Mouse (Mus musculus): Measurements from ENCODE around the gene Olfr90. TPM values are rescaled to one million over a fixed set of nuclear protein-coding genes. Genes with fewer than 3 reads are reported as not detected.

Gene Olfr90
- polyA plus RNA-seq, 1 experiment = not detected

DNA sequence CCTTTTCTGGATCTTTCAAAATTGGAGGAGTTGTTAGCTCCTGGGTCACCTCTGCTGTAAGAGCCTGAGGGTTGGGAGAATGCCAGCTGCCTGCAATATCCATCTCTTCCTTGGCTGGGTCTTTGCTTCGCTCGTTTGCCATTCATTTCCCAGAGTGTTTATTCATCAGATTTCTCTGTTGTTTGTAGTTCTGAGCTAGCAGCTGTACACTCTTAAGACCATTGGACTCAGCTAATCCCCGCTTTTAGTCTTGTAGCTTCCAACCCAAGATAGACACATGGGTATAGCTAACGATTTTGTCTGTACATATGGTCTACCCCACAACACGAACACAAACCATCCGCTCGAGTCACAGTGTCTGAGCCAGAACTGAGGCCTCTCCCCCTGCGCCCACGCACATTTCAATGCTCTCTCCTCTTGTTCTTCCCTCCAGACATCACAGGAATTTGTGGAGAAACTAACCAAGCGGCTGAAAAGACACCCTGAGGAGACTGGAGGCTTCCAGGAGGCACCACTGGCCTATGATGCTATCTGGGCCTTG lies 26.1 kb downstream of the Olfr90 start:
- no peak for DNase-seq (ENCODE audit: low spot score)

GRCm38 (mm10) chr17:37061435-37061834 lies 26.9 kb downstream of the Olfr90 start:
- DNase-seq (ENCODE audit: low spot score) = no peak

DNA sequence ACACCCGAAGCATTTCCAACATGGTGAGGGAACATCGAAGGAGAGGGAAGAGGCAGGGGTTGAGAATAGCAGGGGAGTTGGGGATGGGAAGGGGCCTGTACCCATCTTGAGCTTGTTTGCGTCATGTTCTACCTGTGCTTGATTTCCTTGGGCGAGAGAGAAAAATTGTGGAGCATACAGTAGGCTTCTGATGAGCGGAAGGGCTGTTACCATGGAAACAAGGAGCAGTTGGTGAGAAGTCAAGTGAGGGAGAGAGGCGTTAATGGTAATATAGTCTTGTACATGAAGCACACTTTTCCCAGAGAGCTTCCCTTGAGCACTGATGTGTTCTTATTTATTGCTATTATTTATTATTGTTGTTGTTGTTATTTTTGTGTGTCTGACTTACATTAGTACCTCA lies 31.3 kb downstream of the Olfr90 start:
- DNase-seq (ENCODE audit: low spot score) = no peak

DNA sequence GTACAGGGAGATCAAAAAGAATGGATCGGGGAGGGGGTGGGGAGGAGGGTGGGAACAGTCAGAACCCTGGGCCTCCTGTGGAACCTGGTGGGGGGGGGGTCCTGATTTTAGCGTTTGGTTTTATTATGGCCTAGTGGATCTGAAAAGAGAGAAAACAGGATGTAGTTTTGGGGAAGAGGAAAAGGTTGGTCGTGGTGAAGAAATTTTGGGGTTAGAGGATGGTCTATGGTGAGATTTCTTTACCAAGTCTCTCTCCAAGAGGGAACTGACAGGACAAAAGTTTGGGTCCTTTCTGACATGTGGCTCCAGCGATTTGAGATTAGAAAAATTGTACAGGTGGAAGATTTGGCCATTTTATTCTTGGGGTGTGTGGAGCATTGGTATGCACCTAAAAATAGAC lies 36.6 kb downstream of the Olfr90 start:
- no peak for DNase-seq (ENCODE audit: low spot score)

- no peak for DNase-seq (ENCODE audit: low spot score)
Measured at GRCm38 (mm10) chr17:37050876-37051275, 37.4 kb downstream of the Olfr90 start.

GRCm38 (mm10) chr17:37050399-37050798 lies 37.9 kb downstream of the Olfr90 start:
- DNase-seq (ENCODE audit: low spot score) = peak; percentile 53

DNA sequence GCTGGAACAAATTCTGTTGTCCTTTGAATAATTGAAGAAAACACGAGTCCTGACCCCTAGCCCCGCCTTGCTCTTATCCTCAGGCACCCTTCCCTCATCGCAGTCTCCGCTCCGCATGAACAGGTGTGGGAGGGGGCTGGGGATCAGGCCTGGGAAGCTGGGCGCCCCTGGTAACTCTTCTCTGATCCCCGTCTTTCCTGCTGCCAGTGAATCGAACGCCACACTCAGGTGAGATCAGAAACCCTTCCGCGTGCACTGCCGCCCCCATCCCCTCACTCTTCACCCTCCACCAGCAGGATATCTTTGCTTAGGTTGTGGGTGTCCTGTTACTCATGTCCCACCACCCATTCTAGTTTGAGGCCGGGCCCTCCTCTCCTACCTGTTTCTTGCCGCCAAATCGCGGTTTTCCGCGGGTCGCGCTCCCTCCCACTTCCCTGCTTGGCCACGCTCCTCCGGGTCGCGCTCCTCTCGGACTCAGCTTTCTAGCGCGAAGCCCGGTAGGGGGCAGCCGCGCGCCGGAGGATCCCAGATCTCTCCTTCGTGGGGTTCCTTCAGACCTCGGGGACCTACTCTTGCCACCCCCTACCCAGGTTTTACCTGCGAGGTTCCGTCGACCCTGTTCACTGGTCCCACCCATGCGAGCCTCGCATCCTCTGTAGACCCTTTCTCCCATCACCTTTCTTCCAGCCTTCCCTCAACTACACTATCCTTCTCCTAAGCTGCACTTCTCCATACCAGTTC lies 38.6 kb downstream of the Olfr90 start:
- DNase-seq (ENCODE audit: low spot score) = peak; percentile 61

DNA sequence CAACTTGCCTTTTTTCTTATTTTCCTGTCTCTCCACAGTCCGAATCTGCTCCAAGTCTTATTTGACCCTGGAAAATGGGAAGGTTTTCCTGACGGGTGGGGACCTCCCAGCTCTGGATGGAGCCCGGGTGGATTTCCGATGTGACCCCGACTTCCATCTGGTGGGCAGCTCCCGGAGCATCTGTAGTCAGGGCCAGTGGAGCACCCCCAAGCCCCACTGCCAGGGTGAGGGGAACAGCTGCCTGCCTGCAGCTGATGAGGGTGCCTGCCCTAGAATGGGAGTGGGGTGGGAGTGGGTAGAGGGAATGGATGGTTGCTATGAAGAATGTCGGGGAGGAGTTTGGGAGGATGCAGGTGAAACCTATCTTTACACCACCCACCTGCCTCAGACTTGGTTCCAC lies 39.9 kb downstream of the Olfr90 start:
- no peak for DNase-seq (ENCODE audit: low spot score)

DNA sequence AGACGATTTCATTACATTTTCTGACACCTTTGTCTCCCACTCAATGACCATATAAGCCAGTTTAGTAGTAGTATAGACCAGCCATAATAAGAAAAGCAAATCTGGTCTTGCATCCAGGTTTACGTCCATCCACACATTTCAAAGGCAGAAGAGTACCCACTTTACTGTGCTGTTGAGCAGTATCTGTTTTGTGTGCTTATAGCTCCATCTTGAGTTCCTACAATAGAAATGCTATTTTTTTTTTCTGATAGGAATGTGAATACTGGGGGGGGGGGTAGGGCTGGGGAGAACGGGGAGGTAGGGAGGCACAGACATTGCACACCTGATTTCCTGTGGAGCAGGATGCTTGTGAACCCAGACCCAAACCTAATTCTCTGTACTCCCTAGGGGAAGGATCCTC lies 40.3 kb downstream of the Olfr90 start:
- no peak for DNase-seq (ENCODE audit: low spot score)

- DNase-seq (ENCODE audit: low spot score) = no peak
Measured at GRCm38 (mm10) chr17:37047332-37047976, 40.8 kb downstream of the Olfr90 start.

DNA sequence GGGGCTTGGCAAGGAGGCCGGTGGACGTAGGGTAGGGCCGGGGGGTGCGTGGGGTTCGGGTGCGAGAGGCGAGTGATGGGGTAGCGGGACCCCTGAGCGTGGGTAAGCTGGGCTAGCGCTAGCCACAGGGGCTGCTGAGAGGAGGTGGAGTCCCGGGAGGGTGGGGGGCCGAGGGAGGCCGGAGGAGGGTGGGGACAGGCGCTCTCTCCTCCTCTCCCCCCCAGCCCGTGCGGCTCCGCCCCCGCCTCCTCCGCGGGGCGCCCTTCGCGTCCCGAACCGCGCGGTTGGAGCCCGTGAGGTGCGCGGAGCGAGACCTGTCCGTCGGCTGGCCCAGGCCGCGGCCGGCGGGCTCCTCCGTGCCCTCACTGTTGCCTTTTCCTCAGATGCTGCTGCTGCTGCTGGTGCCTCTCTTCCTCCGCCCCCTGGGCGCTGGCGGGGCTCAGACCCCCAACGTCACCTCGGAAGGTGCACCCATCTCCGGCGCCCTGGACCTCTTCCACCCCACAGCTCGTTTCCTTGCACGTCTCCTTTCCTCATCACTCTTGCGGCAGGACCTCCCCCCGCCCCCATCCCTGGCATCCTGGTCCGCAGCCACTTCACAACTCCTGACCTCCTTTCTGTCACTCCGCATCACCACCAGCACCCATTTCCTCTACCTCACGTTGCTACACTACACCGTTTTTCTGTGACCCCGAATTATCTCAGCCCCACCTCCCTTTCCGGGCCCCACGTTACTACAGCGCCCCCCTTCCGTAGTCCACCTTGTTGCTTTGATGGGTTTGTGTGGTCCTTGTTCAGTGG lies 41.8 kb downstream of the Olfr90 start:
- DNase-seq (ENCODE audit: low spot score) = peak; percentile 76

GRCm38 (mm10) chr17:37045611-37046311 lies 42.5 kb downstream of the Olfr90 start, which contains the start of gene Gabbr1:
TSS of gene Gabbr1 (plus strand) at chr17:37045966.
- no peak for DNase-seq (ENCODE audit: low spot score)

GRCm38 (mm10) chr17:37044651-37045244 lies 43.6 kb downstream of the Olfr90 start:
- no peak for DNase-seq (ENCODE audit: low spot score)

GRCm38 (mm10) chr17:37039127-37039894 lies 49.0 kb downstream of the Olfr90 start:
- no peak for DNase-seq (ENCODE audit: low spot score)

Other genes starting within 250 kb of the Olfr90 start
- 0.03 TPM in 1 of 2 replicates, not detected in the other for gene Trim15, start 221.3 kb downstream of the Olfr90 start, polyA plus RNA-seq (2012; rRNA removed)
- 0.07 TPM in 2 replicates for gene Trim10, start 218.9 kb downstream of the Olfr90 start, polyA plus RNA-seq (2012; rRNA removed)
- gene Trim40, start 198.4 kb downstream of the Olfr90 start, polyA plus RNA-seq (2012; rRNA removed) = 0.15 and 0.41 TPM in 2 replicates
- gene Trim31, start 190.4 kb downstream of the Olfr90 start, polyA plus RNA-seq (2012; rRNA removed) = not detected in 2 replicates
- gene Rnf39, start 145.6 kb downstream of the Olfr90 start, polyA plus RNA-seq (2012; rRNA removed) = 8.9 and 11.0 TPM in 2 replicates
- 114 and 122 TPM in 2 replicates for gene Ppp1r11, start 136.8 kb downstream of the Olfr90 start, polyA plus RNA-seq (2012; rRNA removed)
- gene Znrd1, start 129.9 kb downstream of the Olfr90 start, polyA plus RNA-seq (2012; rRNA removed) = 38.3 and 39.6 TPM in 2 replicates
- 15.9 and 17.0 TPM in 2 replicates for gene Znrd1as, start 129.9 kb downstream of the Olfr90 start, polyA plus RNA-seq (2012; rRNA removed)
- gene 2410137M14Rik, start 107.3 kb downstream of the Olfr90 start, polyA plus RNA-seq (2012; rRNA removed) = 0.30 and 0.56 TPM in 2 replicates
- gene H2-M5, start 99.0 kb downstream of the Olfr90 start, polyA plus RNA-seq (2012; rRNA removed) = 3.0 and 3.8 TPM in 2 replicates
- 22.6 and 32.3 TPM in 2 replicates for gene Zfp57, start 87.3 kb downstream of the Olfr90 start, polyA plus RNA-seq (2012; rRNA removed)
- 0.11 and 0.18 TPM in 2 replicates for gene Mog, start 65.1 kb downstream of the Olfr90 start, polyA plus RNA-seq (2012; rRNA removed)
- gene Gabbr1, start 42.5 kb downstream of the Olfr90 start, polyA plus RNA-seq (2012; rRNA removed) = 72.1 and 81.4 TPM in 2 replicates
- gene Olfr91, start 9.8 kb upstream of the Olfr90 start, polyA plus RNA-seq (2012; rRNA removed) = not detected in 2 replicates
- not detected in 2 replicates for gene Olfr92, start 31.6 kb upstream of the Olfr90 start, polyA plus RNA-seq (2012; rRNA removed)
- gene Olfr93, start 73.0 kb upstream of the Olfr90 start, polyA plus RNA-seq (2012; rRNA removed) = not detected in 2 replicates
- 0.52 and 1.0 TPM in 2 replicates for gene Ubd, start 105.4 kb upstream of the Olfr90 start, polyA plus RNA-seq (2012; rRNA removed)
- not detected in 2 replicates for gene Olfr94, start 112.5 kb upstream of the Olfr90 start, polyA plus RNA-seq (2012; rRNA removed)
- not detected in 2 replicates for gene Olfr95, start 124.6 kb upstream of the Olfr90 start, polyA plus RNA-seq (2012; rRNA removed)
- gene Olfr96, start 131.6 kb upstream of the Olfr90 start, polyA plus RNA-seq (2012; rRNA removed) = not detected in 2 replicates
- gene Olfr97, start 148.8 kb upstream of the Olfr90 start, polyA plus RNA-seq (2012; rRNA removed) = not detected in 2 replicates
- not detected in 2 replicates for gene Olfr98, start 175.2 kb upstream of the Olfr90 start, polyA plus RNA-seq (2012; rRNA removed)
- gene H2-M3, start 181.7 kb upstream of the Olfr90 start, polyA plus RNA-seq (2012; rRNA removed) = 12.3 and 13.0 TPM in 2 replicates
- not detected in 2 replicates for gene Olfr99, start 195.0 kb upstream of the Olfr90 start, polyA plus RNA-seq (2012; rRNA removed)
- not detected in 2 replicates for gene Olfr101, start 215.8 kb upstream of the Olfr90 start, polyA plus RNA-seq (2012; rRNA removed)
- not detected in 2 replicates for gene Olfr102, start 228.6 kb upstream of the Olfr90 start, polyA plus RNA-seq (2012; rRNA removed)